Comparison of ENCODE assay signal across 39 mouse cellular contexts in the genomic region with DNA sequence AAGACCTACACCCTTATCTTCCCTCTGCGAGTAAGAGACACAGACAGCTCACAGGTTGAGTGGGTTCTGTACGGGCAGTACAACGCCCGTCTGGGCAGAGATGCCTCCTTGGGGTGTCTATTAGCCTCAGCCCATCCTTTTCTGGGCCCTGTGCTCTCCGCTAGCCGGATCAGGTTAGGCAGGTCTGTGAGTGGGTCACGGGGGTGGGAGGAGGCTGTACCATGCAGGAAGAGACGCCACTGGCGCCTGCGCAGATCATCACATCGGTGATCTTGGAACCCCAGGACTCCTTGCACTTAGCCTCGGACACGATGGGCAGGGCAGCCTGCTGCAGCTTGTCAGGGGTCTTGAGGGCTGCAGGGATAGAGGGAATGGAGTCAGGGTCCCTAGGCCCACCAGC. TPM values are rescaled to one million over a fixed set of nuclear protein-coding genes. Genes with fewer than 3 reads are reported as not detected.
DNase-seq lines count a peak whose midpoint lies in the region; ATAC-seq and TF ChIP-seq lines count a peak whose summit lies in the region.
"Had no signal": no experiment of that assay in that cellular context is flagged by ENCODE, and none has a peak within 500 bp of the region (broad histone marks: within the 10 kb centered on the region; RNA-seq: fewer than 3 reads in every experiment).

No protein-coding gene starts in this region.

- WGBS in kidney, embryonic 14.5 days, result 81% methylated on average over 13 of the region's 13 CpGs
- 81% methylated on average over 13 of the region's 13 CpGs for WGBS in intestine, embryonic 16.5 days
- WGBS in stomach, postnatal 0 days, result 75% methylated on average over 13 of the region's 13 CpGs

- H3K4me1 ChIP-seq in kidney, embryonic 14.5 days (ENCODE audit: control insufficient read depth, insufficient read depth, low read length), result 0 out of 2 replicates have a peak, but pooled peaks cover 3% of the 10 kb centered on the region
- no peaks in the 10 kb centered on the region for H3K4me1 ChIP-seq in ES-Bruce4 (ENCODE audit: control insufficient read depth, insufficient read depth, low read length)
- H3K4me1 ChIP-seq in intestine, embryonic 16.5 days (ENCODE audit: control insufficient read depth, insufficient read depth, low read length), result no peaks in the 10 kb centered on the region
- no peaks in the 10 kb centered on the region for H3K4me1 ChIP-seq in stomach, postnatal 0 days (replicated peaks; ENCODE audit: control insufficient read depth, insufficient read depth)
- H3K4me1 ChIP-seq: embryonic facial prominence, embryonic 15.5 days; forebrain, embryonic 13.5 days; limb, embryonic 13.5 days; liver, embryonic 12.5 days; megakaryocyte, embryonic 14.5 days; midbrain, embryonic 12.5 days; neural tube, embryonic 12.5 days had no signal

- ATAC-seq in kidney, embryonic 14.5 days (ENCODE audit: low FRiP score, low TSS enrichment), result peak; percentile 58; the same call in 1 of the 2 replicates
- peak; percentile 49 for ATAC-seq in intestine, embryonic 16.5 days
- ATAC-seq in stomach, postnatal 0 days (ENCODE audit: low FRiP score, low TSS enrichment), result peak; percentile 18; the same call in 1 of the 2 replicates
- ATAC-seq: CD4-positive, CD25-positive, alpha-beta regulatory T cell, adult 4 months; forebrain, embryonic 13.5 days; liver, embryonic 12.5 days; lung, postnatal 0 days had no signal

- H3K27me3 ChIP-seq in kidney, embryonic 14.5 days (ENCODE audit: control insufficient read depth, insufficient read depth, low read length), result no peaks in the 10 kb centered on the region
- no peaks in the 10 kb centered on the region for H3K27me3 ChIP-seq in ES-Bruce4 (ENCODE audit: control insufficient read depth, insufficient read depth, low read length, poor library complexity, severe bottlenecking)
- no peaks in the 10 kb centered on the region for H3K27me3 ChIP-seq in intestine, embryonic 16.5 days (replicated peaks; ENCODE audit: control insufficient read depth, insufficient read depth, low read length)
- no peaks in the 10 kb centered on the region for H3K27me3 ChIP-seq in stomach, postnatal 0 days (ENCODE audit: control insufficient read depth, insufficient read depth, low read length)
- H3K27me3 ChIP-seq: embryonic facial prominence, embryonic 15.5 days; forebrain, embryonic 13.5 days; limb, embryonic 13.5 days; midbrain, embryonic 12.5 days had no signal

- no peak overlapping the region for H3K27ac ChIP-seq in kidney, embryonic 14.5 days (ENCODE audit: low read depth, low read length)
- H3K27ac ChIP-seq in ES-Bruce4 (ENCODE audit: insufficient read depth, low read length), result no peak overlapping the region
- H3K27ac ChIP-seq in intestine, embryonic 16.5 days (ENCODE audit: low read length), result no peak overlapping the region
- H3K27ac ChIP-seq in stomach, postnatal 0 days (replicated peaks), result no peak overlapping the region
- H3K27ac ChIP-seq: embryonic facial prominence, embryonic 15.5 days; forebrain, embryonic 13.5 days; hindbrain, embryonic 14.5 days; left cerebral cortex, adult 2 months; limb, embryonic 13.5 days; liver, embryonic 12.5 days; midbrain, embryonic 12.5 days; neural tube, embryonic 12.5 days had no signal

- TF ChIP-seq EP300 in ES-Bruce4 (IDR thresholded peaks at IDR 0.05; ENCODE audit: insufficient read depth, low read depth, low read length), result no peak
- TF ChIP-seq EP300 in stomach, postnatal 0 days (optimal IDR thresholded peaks at IDR 0.05), result no peak

- H3K36me3 ChIP-seq in kidney, embryonic 14.5 days (ENCODE audit: control insufficient read depth, insufficient read depth, low read length), result no peaks in the 10 kb centered on the region
- H3K36me3 ChIP-seq in ES-Bruce4 (ENCODE audit: control insufficient read depth, insufficient read depth, low read length, poor library complexity, severe bottlenecking), result no peaks in the 10 kb centered on the region
- no peaks in the 10 kb centered on the region for H3K36me3 ChIP-seq in intestine, embryonic 16.5 days (ENCODE audit: control insufficient read depth, insufficient read depth, low read length)
- H3K36me3 ChIP-seq in stomach, postnatal 0 days (ENCODE audit: control insufficient read depth, insufficient read depth, low read length), result no peaks in the 10 kb centered on the region
- H3K36me3 ChIP-seq: embryonic facial prominence, embryonic 15.5 days; G1E; limb, embryonic 13.5 days; liver, embryonic 12.5 days; midbrain, embryonic 12.5 days; neural tube, embryonic 12.5 days had no signal

- TF ChIP-seq POLR2A in ES-Bruce4 (IDR thresholded peaks at IDR 0.05; ENCODE audit: insufficient read depth, low read length), result no peak

- H3K9ac ChIP-seq in kidney, embryonic 14.5 days (ENCODE audit: low read depth, low read length), result no peak overlapping the region
- no peak overlapping the region for H3K9ac ChIP-seq in ES-Bruce4 (ENCODE audit: low read depth, poor library complexity, severe bottlenecking)
- H3K9ac ChIP-seq in intestine, embryonic 16.5 days (ENCODE audit: low read depth, low read length), result no peak overlapping the region
- H3K9ac ChIP-seq in stomach, postnatal 0 days (ENCODE audit: low read length), result no peak overlapping the region
- H3K9ac ChIP-seq: embryonic facial prominence, embryonic 15.5 days; forebrain, embryonic 13.5 days; hindbrain, embryonic 14.5 days; limb, embryonic 13.5 days; liver, embryonic 12.5 days; midbrain, embryonic 12.5 days; neural tube, embryonic 12.5 days had no signal

- no peak for DNase-seq in kidney, postnatal 36 days
- no peak for DNase-seq in stomach, postnatal 0 days (ENCODE audit: low spot score)
- DNase-seq in layer of hippocampus, postnatal 10 days (ENCODE audit: low spot score in 2 of 2), result no peak
- DNase-seq in spleen, adult 12 weeks (ENCODE audit: low spot score), result no peak
- DNase-seq: adrenal gland, postnatal 10 days; cerebellum, adult 11-12 months; cerebellum, adult 9-11 months; gastrocnemius, postnatal 36 days; heart, adult 18-20 months; kidney, adult 8-10 months; kidney, postnatal 14 days; lung, adult 18-20 months; lung, postnatal 4 days; thymus, postnatal 4 days had no signal

- TF ChIP-seq CTCF in ES-Bruce4 (IDR thresholded peaks at IDR 0.05; ENCODE audit: low read depth, low read length), result no peak
- TF ChIP-seq CTCF in stomach, postnatal 0 days (IDR thresholded peaks at IDR 0.05; ENCODE audit: low read depth), result no peak

- no peak overlapping the region for H3K4me2 ChIP-seq in kidney, embryonic 14.5 days (replicated peaks; ENCODE audit: low read depth, low read length)
- H3K4me2 ChIP-seq in intestine, embryonic 16.5 days (ENCODE audit: low read depth, low read length), result no peak overlapping the region
- H3K4me2 ChIP-seq in stomach, postnatal 0 days (replicated peaks; ENCODE audit: low read depth), result no peak overlapping the region
- H3K4me2 ChIP-seq: embryonic facial prominence, embryonic 15.5 days; forebrain, embryonic 13.5 days; heart, embryonic 11.5 days; hindbrain, embryonic 14.5 days; limb, embryonic 13.5 days; liver, embryonic 12.5 days; midbrain, embryonic 12.5 days; neural tube, embryonic 12.5 days had no signal

- no peak overlapping the region for H3K4me3 ChIP-seq in kidney, embryonic 14.5 days (ENCODE audit: low read length)
- peak overlapping the region; percentile 7; the same call in 1 of the 2 replicates for H3K4me3 ChIP-seq in ES-Bruce4 (ENCODE audit: low read depth, low read length)
- H3K4me3 ChIP-seq in intestine, embryonic 16.5 days (ENCODE audit: low read length), result no peak overlapping the region
- no peak overlapping the region for H3K4me3 ChIP-seq in stomach, postnatal 0 days (ENCODE audit: low read depth, low read length)
- H3K4me3 ChIP-seq: embryonic facial prominence, embryonic 15.5 days; forebrain, embryonic 13.5 days; left cerebral cortex, adult 2 months; limb, embryonic 13.5 days; liver, embryonic 12.5 days; megakaryocyte, embryonic 14.5 days; midbrain, embryonic 12.5 days; myocyte; neural tube, embryonic 12.5 days had no signal

- H3K9me3 ChIP-seq in kidney, embryonic 14.5 days (ENCODE audit: control insufficient read depth, low read length), result no peaks in the 10 kb centered on the region
- H3K9me3 ChIP-seq in ES-Bruce4 (replicated peaks; ENCODE audit: control insufficient read depth, insufficient read depth, low read length, poor library complexity, severe bottlenecking), result no peaks in the 10 kb centered on the region
- H3K9me3 ChIP-seq in intestine, embryonic 16.5 days (ENCODE audit: control insufficient read depth, low read length), result no peaks in the 10 kb centered on the region
- H3K9me3 ChIP-seq in stomach, postnatal 0 days (ENCODE audit: control insufficient read depth, low read length), result no peaks in the 10 kb centered on the region
- H3K9me3 ChIP-seq: embryonic facial prominence, embryonic 15.5 days; G1E; limb, embryonic 13.5 days; liver, embryonic 12.5 days; megakaryocyte, embryonic 14.5 days; midbrain, embryonic 12.5 days; neural tube, embryonic 12.5 days had no signal

RNA-seq across cellular contexts. Expression of a gene that starts 3.9 kb away (rescaled TPM):
- not detected in 2 replicates for polyA plus RNA-seq in kidney, embryonic 14.5 days (2014; fragmentation: Nextera tagmentation; extraction: Ambion mirVana)
- polyA plus RNA-seq in ES-Bruce4 (2011; ENCODE audit: insufficient read depth, insufficient read length, low read depth, missing spikeins), result not detected in 2 replicates
- polyA plus RNA-seq in intestine, embryonic 16.5 days (2015; fragmentation: Nextera tagmentation; extraction: Ambion mirVana), result 1,904 and 2,500 TPM in 2 replicates
- 20.2 and 24.1 TPM in 2 replicates for polyA plus RNA-seq in stomach, postnatal 0 days (2015; fragmentation: Nextera tagmentation; extraction: Ambion mirVana)
- total RNA-seq in layer of hippocampus, postnatal 10 days (2021), result not detected
- total RNA-seq: common myeloid progenitor, adult 5-6 weeks; G1E; gastrocnemius, postnatal 36 days; heart, adult 18-20 months; hematopoietic stem cell, adult 5-6 weeks; layer of hippocampus, adult 18-20 months; layer of hippocampus, postnatal 14 days; left cerebral cortex, adult 2 months; left cerebral cortex, postnatal 25 days; midbrain, postnatal 0 days had no signal
- polyA plus RNA-seq: CD4-positive, CD25-positive, alpha-beta regulatory T cell, adult 4 months; G1E; heart, embryonic 11.5 days; heart, postnatal 0 days; hindbrain, embryonic 14.5 days; liver, embryonic 12.5 days; lung, postnatal 0 days; midbrain, embryonic 12.5 days; midbrain, postnatal 0 days; neural tube, embryonic 12.5 days; stomach, embryonic 14.5 days had no signal

RNA-seq across cellular contexts. Expression of a gene that starts 43.7 kb away (rescaled TPM):
- 23.3 and 24.8 TPM in 2 replicates for polyA plus RNA-seq in kidney, embryonic 14.5 days (2014; fragmentation: Nextera tagmentation; extraction: Ambion mirVana)
- polyA plus RNA-seq in ES-Bruce4 (2011; ENCODE audit: insufficient read depth, insufficient read length, low read depth, missing spikeins), result 21.2 and 22.3 TPM in 2 replicates
- polyA plus RNA-seq in intestine, embryonic 16.5 days (2015; fragmentation: Nextera tagmentation; extraction: Ambion mirVana), result 12.6 and 16.0 TPM in 2 replicates
- 10.5 and 10.9 TPM in 2 replicates for polyA plus RNA-seq in stomach, postnatal 0 days (2015; fragmentation: Nextera tagmentation; extraction: Ambion mirVana)
- 10 to 100 TPM; 21.4 to 21.9 TPM for total RNA-seq in layer of hippocampus, postnatal 10 days (2021)

RNA-seq across cellular contexts. Expression of a gene that starts 56.7 kb away (rescaled TPM):
- polyA plus RNA-seq in kidney, embryonic 14.5 days (2014; fragmentation: Nextera tagmentation; extraction: Ambion mirVana), result 0.53 and 0.99 TPM in 2 replicates
- 1.1 and 1.7 TPM in 2 replicates for polyA plus RNA-seq in ES-Bruce4 (2011; ENCODE audit: insufficient read depth, insufficient read length, low read depth, missing spikeins)
- polyA plus RNA-seq in intestine, embryonic 16.5 days (2015; fragmentation: Nextera tagmentation; extraction: Ambion mirVana), result 2.7 and 3.5 TPM in 2 replicates
- polyA plus RNA-seq in stomach, postnatal 0 days (2015; fragmentation: Nextera tagmentation; extraction: Ambion mirVana), result 5.3 and 5.6 TPM in 2 replicates
- 1 to 10 TPM; 2.3 to 2.6 TPM for total RNA-seq in layer of hippocampus, postnatal 10 days (2021)
- polyA plus RNA-seq: G1E had no signal

RNA-seq across cellular contexts. Expression of a gene that starts 56.7 kb away (rescaled TPM):
- polyA plus RNA-seq in kidney, embryonic 14.5 days (2014; fragmentation: Nextera tagmentation; extraction: Ambion mirVana), result 39.1 and 55.6 TPM in 2 replicates
- polyA plus RNA-seq in ES-Bruce4 (2011; ENCODE audit: insufficient read depth, insufficient read length, low read depth, missing spikeins), result 59.8 and 64.6 TPM in 2 replicates
- polyA plus RNA-seq in intestine, embryonic 16.5 days (2015; fragmentation: Nextera tagmentation; extraction: Ambion mirVana), result 44.6 and 48.5 TPM in 2 replicates
- polyA plus RNA-seq in stomach, postnatal 0 days (2015; fragmentation: Nextera tagmentation; extraction: Ambion mirVana), result 22.6 and 27.4 TPM in 2 replicates
- total RNA-seq in layer of hippocampus, postnatal 10 days (2021), result 10 to 100 TPM; 60.1 to 62.6 TPM
- total RNA-seq: common myeloid progenitor, adult 5-6 weeks; hematopoietic stem cell, adult 5-6 weeks had no signal

Comparison
In these comparisons a context has a peak if more than half of its experiments do, and no peak if none do; other contexts are left out.
1. RNA of a gene that starts 3.9 kb away (polyA plus RNA-seq): 1,904 to 2,500 TPM in intestine, embryonic 16.5 days; 20.2 to 24.1 TPM in stomach, postnatal 0 days, not detected in kidney, embryonic 14.5 days and not detected in ES-Bruce4; every median in the first group is over 10 times any median in the second.
2. Peak in every context shown above with its lines, with median percentiles within 50 percentile points of each other: ATAC-seq.